Comparison of ENCODE assay signal across 20 mouse cellular contexts in genomic region chr4:74280170-74280569, GRCm38 (mm10). TPM values are rescaled to one million over a fixed set of nuclear protein-coding genes. Genes with fewer than 3 reads are reported as not detected.
DNase-seq lines count a peak whose midpoint lies in the region; ATAC-seq lines count a peak whose summit lies in the region.
"Had no signal": no experiment of that assay in that cellular context is flagged by ENCODE, and none has a peak within 500 bp of the region (broad histone marks: within the 10 kb centered on the region; RNA-seq: fewer than 3 reads in every experiment).

No protein-coding gene starts in this region.

- ATAC-seq in megakaryocyte, adult 5-6 weeks (ENCODE audit: poor library complexity, severe bottlenecking) = peak; percentile 63
- ATAC-seq in neutrophil, adult 5-6 weeks (ENCODE audit: extremely low read depth, insufficient number of reproducible peaks, low FRiP score, poor library complexity, severe bottlenecking) = peak; percentile 64; the same call in 1 of the 2 replicates
- no peak for ATAC-seq in frontal cortex, adult (ENCODE audit: low TSS enrichment)
- ATAC-seq: activated CD4-positive, CD25-positive, alpha-beta regulatory T cell, adult 4 months; forebrain, embryonic 14.5 days; forebrain, postnatal 0 days; hindbrain, postnatal 0 days; inflammation-experienced regulatory T-cells, adult 6 months; intestine, embryonic 16.5 days had no signal

- DNase-seq in A20 (ENCODE audit: low read depth, low spot score) (peak; percentile 71), MEL-GATA-1-ER (ENCODE audit: extremely low read depth, low read depth) (peak; percentile 74)
- no peak for DNase-seq in cerebellum, adult 8-10 months
- DNase-seq in urinary bladder, postnatal 14 days (ENCODE audit: low spot score) = no peak
- DNase-seq in heart, postnatal 4 days = no peak
- DNase-seq: adrenal gland, adult 8-10 months; adrenal gland, postnatal 25 days; cerebellum, adult 11-12 months; cerebellum, adult 9-10 months; cerebellum, postnatal 14 days; forebrain, postnatal 0 days; gastrocnemius, postnatal 25 days had no signal

RNA-seq across cellular contexts. Expression of gene Kdm4c, which starts 37.9 kb away (rescaled TPM):
- total RNA-seq in megakaryocyte, adult 5-6 weeks (2015) = 20.4 and 21.3 TPM in 2 replicates
- total RNA-seq in megakaryocyte, adult 5-6 weeks (2017) = 28.0 and 29.7 TPM in 2 replicates
- 58.2 and 64.8 TPM in 2 replicates for total RNA-seq in neutrophil, adult 5-6 weeks (2017)
- 10 to 100 TPM; 14.6 to 15.3 TPM for total RNA-seq in heart, postnatal 4 days (2021)

Comparison
In these comparisons a context has a peak if more than half of its experiments do, and no peak if none do; other contexts are left out.
1. DNase-seq: peak in A20 (single experiment) and MEL-GATA-1-ER (single experiment); none in cerebellum, adult 8-10 months (single experiment), urinary bladder, postnatal 14 days (single experiment) and heart, postnatal 4 days (single experiment).